Mouse (Mus musculus) forebrain, postnatal 0 days (tissue): ENCODE results near the gene Rpl38. TPM values are rescaled to one million over a fixed set of nuclear protein-coding genes. Genes with fewer than 3 reads are reported as not detected.

Experiments
- ATAC-seq: fragments of 200-750 bp; cut with Nextera tagmentation; 2 replicates; pipeline ENCODE4 v1.8.0; 2017; ENCODE audit warnings: mild to moderate bottlenecking, moderate library complexity
- DNase-seq: peaks from one replicate; pipeline ENCODE4 v3.0.0-alpha.2; 2015
- H3K27ac ChIP-seq: fragments of 300-500 bp; sonication (generic); 2 replicates; pipeline ENCODE4 v1.5.1; 2014; ENCODE audit warnings: low read depth, mild to moderate bottlenecking, antibody characterized with exemption, low read length, moderate library complexity, mixed read lengths
- H3K27me3 ChIP-seq: fragments of 300-500 bp; sonication (generic); 2 replicates; pipeline ENCODE4 v1.6.1; 2014; ENCODE audit warnings: mild to moderate bottlenecking, low read length, mixed read lengths; ENCODE audit not compliant: insufficient read depth
- H3K36me3 ChIP-seq: fragments of 300-500 bp; sonication (generic); 2 replicates; pipeline ENCODE4 v1.6.1; 2014; ENCODE audit warnings: mild to moderate bottlenecking, moderate library complexity; ENCODE audit not compliant: insufficient read depth
- H3K4me1 ChIP-seq: fragments of 300-500 bp; sonication (generic); 2 replicates; pipeline ENCODE4 v1.6.1; 2014; ENCODE audit warnings: antibody characterized with exemption; ENCODE audit not compliant: insufficient read depth
- H3K4me2 ChIP-seq: fragments of 300-500 bp; sonication (generic); 2 replicates; pipeline ENCODE4 v1.6.1; 2014; ENCODE audit warnings: low read depth, mild to moderate bottlenecking, moderate library complexity
- H3K4me3 ChIP-seq: fragments of 300-500 bp; sonication (generic); 2 replicates; pipeline ENCODE4 v1.5.1; 2014; ENCODE audit warnings: low read depth, low read length, mixed read lengths
- H3K9ac ChIP-seq: fragments of 300-500 bp; sonication (generic); 2 replicates; pipeline ENCODE4 v1.6.1; 2014; ENCODE audit warnings: mild to moderate bottlenecking
- H3K9me3 ChIP-seq: fragments of 300-500 bp; sonication (generic); 2 replicates; pipeline ENCODE4 v1.6.1; 2016; ENCODE audit warnings: low read length
- CTCF ChIP-seq: sonication (generic); IDR thresholded peaks from 2 replicates; pipeline ENCODE4 v1.5.1; 2016; ENCODE audit warnings: antibody characterized with exemption, control low read depth, low read depth
- WGBS: fragments of 180-500 bp; shearing (Covaris S2); extraction: QIAGEN DNeasy Blood & Tissue Kit; methylation state at CpG from one replicate; pipeline ENCODE4 v1.1.7; 2014; 5-methylcytosine and 5-hydroxymethylcytosine counted together
- polyA plus RNA-seq: library from polyadenylated mRNA; unstranded; fragments of >200 nt; fragmentation: Nextera tagmentation; extraction: Ambion mirVana; gene quantifications from 2 replicates; pipeline ENCODE4 v1.2.1, GENCODE M21; 2015
- total RNA-seq: library from RNA; depleted of rRNA; stranded (reverse); fragments of >200 nt; gene quantifications from 2 replicates; pipeline ENCODE4 v1.2.3, GENCODE M21; 2014

The Rpl38 gene
- total and polyA plus RNA-seq, 2 experiments from 2014 or later, result 1,003 to 1,173 TPM

GRCm38 (mm10) chr11:114684627-114685373 lies 16.5 kb downstream of the Rpl38 start:
- H3K4me2 ChIP-seq, result no peak overlapping the region

GRCm38 (mm10) chr11:114685526-114686040 lies 17.3 kb downstream of the Rpl38 start:
- no peak overlapping the region for H3K9ac ChIP-seq
- H3K4me3 ChIP-seq, result no peak overlapping the region
- no peak overlapping the region for H3K27ac ChIP-seq
- H3K9me3 ChIP-seq, result no peaks in the 10 kb centered on the region
- DNase-seq, result no peak
- no peak overlapping the region for H3K4me2 ChIP-seq
- 80% methylated on average over 9 of the region's 9 CpGs for WGBS
- no peak for TF ChIP-seq CTCF
- H3K4me1 ChIP-seq, result no peaks in the 10 kb centered on the region
- ATAC-seq, result no peak
- H3K27me3 ChIP-seq, result no peaks in the 10 kb centered on the region
- no peaks in the 10 kb centered on the region for H3K36me3 ChIP-seq

More at GRCm38 (mm10) chr11:114684627-114685373, 16.5 kb downstream of the Rpl38 start:
- Histone ChIP-seq H3K9me3 (no peaks in the 10 kb centered on the region), H3K27me3 (no peaks in the 10 kb centered on the region), H3K36me3 (no peaks in the 10 kb centered on the region), H3K27ac (no peak overlapping the region), H3K4me3 (no peak overlapping the region), H3K9ac (no peak overlapping the region), H3K4me1 (no peaks in the 10 kb centered on the region)
- ATAC-seq (no peak), DNase-seq (no peak)
- 66% methylated on average over 14 of the region's 14 CpGs for WGBS
- no peak for TF ChIP-seq CTCF

- no peak overlapping the region for H3K4me3 ChIP-seq
- no peak overlapping the region for H3K27ac ChIP-seq
- DNase-seq (no peak), ATAC-seq (peak; percentile 66)
- 88% methylated on average over 16 of the region's 16 CpGs for WGBS
- no peak overlapping the region for H3K9ac ChIP-seq
- no peaks in the 10 kb centered on the region for H3K9me3 ChIP-seq
- no peaks in the 10 kb centered on the region for H3K4me1 ChIP-seq
- H3K36me3 ChIP-seq, result no peaks in the 10 kb centered on the region
- no peaks in the 10 kb centered on the region for H3K27me3 ChIP-seq
- TF ChIP-seq CTCF, result no peak
- no peak overlapping the region for H3K4me2 ChIP-seq
Measured at GRCm38 (mm10) chr11:114686221-114686959, 18.1 kb downstream of the Rpl38 start.

GRCm38 (mm10) chr11:114687574-114688188 lies 19.4 kb downstream of the Rpl38 start:
- Histone ChIP-seq H3K4me3 (no peak overlapping the region), H3K9me3 (no peaks in the 10 kb centered on the region), H3K4me1 (no peaks in the 10 kb centered on the region), H3K9ac (no peak overlapping the region), H3K27me3 (no peaks in the 10 kb centered on the region), H3K4me2 (no peak overlapping the region), H3K27ac (no peak overlapping the region; the same call in 1 of the 2 replicates), H3K36me3 (no peaks in the 10 kb centered on the region)
- DNase-seq, result no peak
- no peak for TF ChIP-seq CTCF
- WGBS, result 63% methylated on average over 10 of the region's 10 CpGs
- ATAC-seq, result no peak

- Histone ChIP-seq H3K27ac (no peak overlapping the region), H3K36me3 (no peaks in the 10 kb centered on the region), H3K9ac (no peak overlapping the region), H3K9me3 (no peaks in the 10 kb centered on the region), H3K27me3 (no peaks in the 10 kb centered on the region), H3K4me2 (no peak overlapping the region), H3K4me3 (no peak overlapping the region), H3K4me1 (no peaks in the 10 kb centered on the region)
- 88% methylated on average over 3 of the region's 3 CpGs for WGBS
- no peak for ATAC-seq
- TF ChIP-seq CTCF, result no peak
- no peak for DNase-seq
Measured at GRCm38 (mm10) chr11:114688729-114689128, 20.4 kb downstream of the Rpl38 start.

- ATAC-seq (no peak), DNase-seq (no peak)
- no peak overlapping the region for H3K4me3 ChIP-seq
- H3K27ac ChIP-seq, result no peak overlapping the region
- H3K4me1 ChIP-seq, result no peaks in the 10 kb centered on the region
- no peak overlapping the region for H3K9ac ChIP-seq
- 90% methylated on average over 15 of the region's 15 CpGs for WGBS
- no peak for TF ChIP-seq CTCF
- no peaks in the 10 kb centered on the region for H3K9me3 ChIP-seq
- H3K4me2 ChIP-seq, result no peak overlapping the region
- no peaks in the 10 kb centered on the region for H3K36me3 ChIP-seq
- H3K27me3 ChIP-seq, result no peaks in the 10 kb centered on the region
Measured at GRCm38 (mm10) chr11:114690192-114690591, 21.9 kb downstream of the Rpl38 start.
